Mouse (Mus musculus) Patski (cell line): ENCODE data around the gene Zfp644. TPM values are rescaled to one million over a fixed set of nuclear protein-coding genes. Genes with fewer than 3 reads are reported as not detected.

Experiments used
- ATAC-seq: fragments of 100-300 bp; one replicate; pipeline ENCODE4 v1.8.0; 2021
- CTCF ChIA-PET: fragments of 350-600 bp; sonication (Branson Sonifier 250); formaldehyde crosslinking; loops from one replicate; lab custom pipeline; 2022; ENCODE audit warnings: inconsistent platforms; lab: Charles Lee
- POLR2A ChIA-PET: fragments of 350-600 bp; sonication (Branson Sonifier 250); formaldehyde crosslinking; loops from one replicate; lab custom pipeline; 2022; ENCODE audit warnings: antibody characterized with exemption, inconsistent platforms; lab: Charles Lee
- DNase-seq: peaks from one replicate; pipeline ENCODE4 v3.0.0-alpha.2; 2011; ENCODE audit warnings: low read depth, low spot score
- H3K27me3 ChIP-seq: fragments of 371-371 bp; one replicate; pipeline ENCODE4 v1.5.1; 2021
- CTCF ChIP-seq: fragments of 100-300 bp; IDR thresholded peaks from one replicate; pipeline ENCODE4 v1.5.1; 2021
- in situ Hi-C: fragments of 300-500 bp; cut with MboI; formaldehyde crosslinking; loops from 3 replicates; pipeline ENCODE4 v1.11.1; 2018; ENCODE audit warnings: low pct_unique_long_range_greater_than_20kb, mixed read lengths
- polyA plus RNA-seq: library from polyadenylated mRNA; unstranded; gene quantifications from one replicate; pipeline ENCODE4 v1.2.3, GENCODE M21; 2021

Gene Zfp644
- polyA plus RNA-seq, 1 experiment from 2014 or later: 33.8 TPM

DNA sequence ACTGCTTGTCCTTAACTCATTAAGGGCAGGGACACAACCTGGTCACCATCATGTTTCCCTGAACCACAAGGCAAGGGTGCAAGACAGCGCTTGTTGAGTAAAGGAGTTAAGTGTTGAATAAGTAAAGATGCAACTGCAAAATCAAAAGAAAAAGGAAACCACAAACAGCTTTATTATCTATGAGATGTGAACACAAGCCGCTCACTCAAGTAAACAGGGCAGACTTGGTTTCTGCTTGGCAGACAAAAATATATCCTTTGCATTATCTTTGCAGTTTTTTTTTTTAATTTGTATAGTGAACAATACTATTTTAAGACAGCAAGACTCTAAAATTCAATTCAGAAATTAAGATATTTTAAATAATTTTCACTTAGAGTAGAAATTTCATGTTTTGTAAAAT is 57.5 kb downstream of the Zfp644 start:
- in situ Hi-C loops: no loop called here
- no peak for TF ChIP-seq CTCF
- ChIA-PET POLR2A (no interaction called here), CTCF (no interaction called here)
- ATAC-seq: no peak
- no peaks in the 10 kb centered on the region for H3K27me3 ChIP-seq
- no peak for DNase-seq

DNA sequence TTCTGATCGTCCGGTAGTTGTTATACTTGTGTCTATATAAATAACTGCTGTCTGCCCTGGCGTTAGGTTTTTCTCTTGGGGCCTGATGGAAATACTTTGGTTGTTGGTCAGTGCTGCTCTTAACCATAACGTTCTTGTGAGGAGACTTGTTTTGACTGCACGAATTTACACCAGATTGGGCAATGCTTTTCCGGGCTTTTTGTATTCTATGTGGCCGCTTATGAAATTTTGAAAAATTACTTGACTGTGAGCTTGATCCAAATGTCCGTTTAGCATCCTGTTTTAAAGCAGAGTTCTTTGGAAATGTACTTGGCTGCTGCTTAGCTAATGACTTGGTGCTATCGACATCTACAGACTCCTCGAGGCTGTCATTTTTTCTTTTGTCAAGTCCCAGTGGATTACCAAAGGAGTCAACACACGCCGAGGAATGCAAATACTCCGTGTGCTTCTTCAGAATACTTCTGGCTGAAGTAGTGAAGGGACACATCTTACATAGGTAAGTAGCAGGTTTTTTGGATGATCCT is 60.6 kb downstream of the Zfp644 start:
- CTCF ChIA-PET: no interaction called here
- in situ Hi-C loops: no loop called here
- DNase-seq (no peak), ATAC-seq (no peak)
- H3K27me3 ChIP-seq: no peaks in the 10 kb centered on the region
- POLR2A ChIA-PET: interaction anchor here (1.2 kb wide), 1 partner anchor 26 kb away, joined by 4 read pairs; no protein-coding TSS in a partner anchor
- TF ChIP-seq CTCF: no peak

DNA sequence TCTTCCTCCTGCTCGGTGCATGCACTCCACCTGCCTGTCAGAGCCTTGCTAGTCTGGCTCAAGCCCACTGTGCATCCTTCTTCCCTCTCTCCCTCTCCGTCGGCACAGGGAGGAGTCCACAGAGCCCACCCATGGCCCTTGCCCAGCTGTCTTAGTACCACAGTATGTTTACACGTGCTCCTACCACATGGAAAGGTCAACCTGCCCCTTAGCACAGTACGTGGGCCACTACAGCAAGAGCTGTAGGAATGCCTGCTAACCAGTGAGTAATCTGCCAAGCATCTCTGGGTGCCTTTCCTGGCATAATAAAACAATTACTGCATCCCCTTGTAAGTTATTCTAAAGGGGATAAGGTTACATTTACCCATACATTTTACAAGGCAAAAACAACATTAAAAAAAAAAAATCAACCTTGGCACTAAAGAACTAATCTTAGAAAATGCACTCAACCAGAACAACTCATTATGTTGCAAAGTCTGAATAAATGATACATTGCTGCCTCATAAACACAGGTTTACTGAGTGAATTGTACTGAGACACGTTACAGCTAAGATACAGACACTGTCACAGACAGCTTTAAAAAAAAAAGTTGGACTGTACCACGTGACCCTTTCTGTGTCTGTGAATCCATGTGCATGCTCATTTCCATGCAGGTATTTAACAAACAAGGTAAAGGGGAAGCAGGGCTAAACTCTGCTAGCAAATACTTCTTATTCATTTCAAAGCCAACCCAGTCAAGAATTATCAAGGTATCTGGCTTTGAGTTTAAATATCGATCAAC is 68.5 kb downstream of the Zfp644 start:
- ChIA-PET CTCF (interaction anchor here (1.2 kb wide), 1 partner anchor 37 kb away, joined by 3 read pairs; no protein-coding TSS in a partner anchor), POLR2A (interaction anchor here (0.7 kb wide), 1 partner anchor 822 kb away, joined by 3 read pairs; no protein-coding TSS in a partner anchor)
- in situ Hi-C loops: no loop called here
- no peak for TF ChIP-seq CTCF
- H3K27me3 ChIP-seq: no peaks in the 10 kb centered on the region
- peak; percentile 99 for ATAC-seq
- peak; percentile 80 for DNase-seq

DNA sequence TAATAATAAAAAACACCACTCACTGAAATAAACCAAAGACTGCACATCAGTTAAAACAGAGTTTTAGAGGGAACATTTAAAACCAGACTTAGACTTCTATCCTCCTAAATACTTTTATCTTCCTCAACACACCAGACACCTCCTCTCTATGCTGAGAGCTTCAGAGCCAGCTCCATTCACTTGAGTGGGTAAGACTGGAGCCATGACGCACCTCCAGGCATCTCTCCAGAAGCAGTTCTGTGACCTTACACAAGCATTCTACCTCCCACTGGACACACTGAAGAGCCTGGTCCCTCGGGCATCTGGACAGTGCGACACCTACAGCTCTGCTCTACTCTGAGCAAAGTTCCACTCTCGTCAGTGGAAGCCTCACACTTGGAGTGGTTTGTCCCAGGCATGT is 73.8 kb downstream of the Zfp644 start:
- ChIA-PET CTCF (interaction anchor here (1.2 kb wide), 1 partner anchor 70 kb away, joined by 3 read pairs; no protein-coding TSS in a partner anchor), POLR2A (interaction anchor here (0.5 kb wide), 1 partner anchor 410 kb away, joined by 3 read pairs; no protein-coding TSS in a partner anchor)
- ATAC-seq: no peak
- in situ Hi-C loops: no loop called here
- no peak for DNase-seq
- TF ChIP-seq CTCF: no peak
- H3K27me3 ChIP-seq: no peaks in the 10 kb centered on the region

DNA sequence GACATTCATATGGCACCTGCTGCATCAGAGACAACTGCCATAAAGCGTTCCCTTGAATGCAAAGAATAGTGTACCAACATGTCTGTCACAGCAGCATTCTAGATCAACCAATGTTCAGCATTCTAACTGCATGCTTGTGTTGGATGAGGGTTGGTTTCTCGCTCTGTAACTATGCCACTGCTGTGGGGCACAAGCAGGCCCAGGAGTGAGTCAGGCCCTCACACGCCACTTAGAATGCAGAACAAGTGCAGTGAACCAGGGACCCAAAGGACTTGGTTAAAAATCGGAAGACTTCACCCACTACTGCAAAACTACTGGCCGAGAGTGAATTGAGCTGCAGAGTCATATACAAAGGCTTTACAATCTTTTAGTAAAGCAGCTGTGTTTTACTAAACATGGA is 74.9 kb downstream of the Zfp644 start:
- ATAC-seq (peak; percentile 98), DNase-seq (peak; percentile 37)
- ChIA-PET POLR2A (no interaction called here), CTCF (no interaction called here)
- no peak for TF ChIP-seq CTCF
- no peaks in the 10 kb centered on the region for H3K27me3 ChIP-seq
- in situ Hi-C loops: no loop called here

DNA sequence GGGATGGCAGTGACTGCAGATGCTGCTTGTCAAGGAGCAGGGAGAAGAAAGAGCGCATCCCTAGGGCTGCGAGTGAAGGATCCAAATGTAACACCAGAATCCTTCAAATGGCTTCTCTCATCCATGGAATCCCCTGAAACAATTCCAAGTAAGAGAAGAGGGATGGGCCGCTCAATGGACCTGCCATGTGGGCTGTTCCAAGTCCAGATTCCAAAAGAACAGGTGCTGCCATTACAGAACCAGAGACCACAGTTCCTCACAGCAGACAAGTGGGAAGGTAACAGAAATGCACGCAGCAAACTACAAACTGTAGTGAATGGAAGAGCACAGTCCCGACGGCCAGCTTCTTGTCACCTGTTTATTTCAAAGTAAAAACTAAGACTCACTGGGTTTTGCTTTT is 76.6 kb downstream of the Zfp644 start:
- no peak for TF ChIP-seq CTCF
- POLR2A ChIA-PET: no interaction called here
- no peak for ATAC-seq
- in situ Hi-C loops: no loop called here
- DNase-seq: no peak
- H3K27me3 ChIP-seq: no peaks in the 10 kb centered on the region
- CTCF ChIA-PET: interaction anchor here (1.2 to 1.3 kb wide), 2 partner anchors 11 to 15 kb away, joined by 3 to 4 read pairs; no protein-coding TSS in a partner anchor

DNA sequence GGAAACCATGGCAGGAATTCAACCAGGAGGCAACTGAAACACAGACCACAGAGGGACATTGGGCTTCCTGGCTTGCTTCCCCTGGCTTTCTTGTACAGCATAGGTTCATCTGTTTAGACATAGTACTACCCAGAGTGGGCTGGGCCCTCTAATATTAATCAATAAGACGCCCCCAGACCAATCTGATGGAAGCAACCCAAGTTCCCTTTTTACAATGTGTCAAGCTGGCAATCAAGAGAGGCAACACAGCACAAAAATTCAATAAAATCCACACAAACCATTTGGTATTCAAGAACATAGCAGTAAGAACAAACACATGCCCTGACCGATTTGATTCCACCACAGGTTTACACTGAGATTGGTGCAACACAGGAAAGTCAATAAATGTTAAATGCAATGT is 82.1 kb downstream of the Zfp644 start:
- no peaks in the 10 kb centered on the region for H3K27me3 ChIP-seq
- in situ Hi-C loops: no loop called here
- no peak for TF ChIP-seq CTCF
- ChIA-PET CTCF (no interaction called here), POLR2A (no interaction called here)
- DNase-seq (no peak), ATAC-seq (no peak)

DNA sequence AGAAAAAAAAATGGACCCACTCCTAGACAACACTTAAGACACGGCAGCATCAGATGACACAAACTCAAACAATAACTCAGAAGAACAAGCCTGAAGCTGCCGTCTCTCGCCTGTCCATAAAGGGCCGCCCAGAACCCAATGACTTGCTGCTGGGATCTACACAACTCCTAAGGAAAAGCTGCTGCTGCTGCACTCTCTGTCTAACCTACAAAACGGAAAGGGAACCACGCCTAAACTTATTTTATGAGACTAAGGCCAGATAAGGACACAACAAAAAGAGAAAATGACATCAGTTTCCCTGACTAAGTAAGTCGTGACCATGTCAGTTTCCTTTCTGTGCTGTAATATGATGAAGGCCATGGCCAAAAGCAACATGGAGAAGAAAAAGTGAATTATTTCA is 82.5 kb downstream of the Zfp644 start:
- TF ChIP-seq CTCF: no peak
- in situ Hi-C loops: no loop called here

DNA sequence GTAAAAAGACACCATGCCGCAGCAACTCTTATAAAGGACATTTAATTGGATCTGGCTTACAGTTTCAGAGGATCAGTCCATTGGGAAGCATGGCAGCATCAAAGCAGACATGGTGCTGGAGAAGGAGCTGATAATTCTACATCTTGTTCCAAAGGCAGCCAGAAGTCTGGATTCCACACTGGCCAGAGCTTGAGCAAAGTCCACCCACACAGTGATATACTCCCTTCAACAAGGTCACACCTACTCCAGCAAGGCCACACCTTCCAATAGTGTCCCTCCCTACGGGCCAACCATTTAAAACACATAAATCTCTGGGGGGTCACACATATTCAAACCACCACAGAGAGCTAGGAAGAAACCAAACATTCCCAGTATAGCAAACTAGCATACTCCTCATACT is 84.9 kb downstream of the Zfp644 start:
- POLR2A ChIA-PET: interaction anchor here (1.0 kb wide), 1 partner anchor 11 kb away, joined by 3 read pairs; no protein-coding TSS in a partner anchor
- CTCF ChIA-PET: no interaction called here
- in situ Hi-C loops: no loop called here
- no peaks in the 10 kb centered on the region for H3K27me3 ChIP-seq
- DNase-seq (no peak), ATAC-seq (no peak)
- TF ChIP-seq CTCF: no peak

More for the DNA sequence above, 82.5 kb downstream of the Zfp644 start:
- ChIA-PET POLR2A (no interaction called here), CTCF (interaction anchor here (1.1 kb wide), 1 partner anchor 10 kb away, joined by 3 read pairs; no protein-coding TSS in a partner anchor)
- no peak for DNase-seq
- H3K27me3 ChIP-seq: no peaks in the 10 kb centered on the region
- ATAC-seq: no peak

DNA sequence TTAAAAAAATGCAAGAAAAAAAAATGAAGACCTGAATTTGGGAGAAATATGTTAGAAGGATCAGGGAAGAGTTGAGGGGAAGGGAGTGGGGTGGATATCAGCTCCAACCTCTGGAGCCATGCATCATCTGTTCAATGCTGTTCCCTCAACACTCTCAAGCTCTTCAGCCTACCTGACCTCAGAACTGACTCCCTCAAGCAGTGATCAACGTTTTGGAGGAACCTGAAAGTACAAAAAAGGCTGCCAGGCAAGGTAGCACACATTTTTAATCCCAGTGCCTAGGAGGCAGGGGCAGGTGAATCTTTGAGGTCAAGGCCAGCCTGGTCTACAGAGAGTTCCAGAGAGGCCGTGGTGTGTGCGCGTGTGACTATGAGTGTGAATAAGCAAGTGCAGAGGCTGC is 88.3 kb downstream of the Zfp644 start, which contains the start of gene Gm17304:
Gene Gm17304, plus strand, starts transcription at position 301 of the 400 bp plus-strand sequence.
- ChIA-PET CTCF (interaction anchor here (1.2 kb wide), 1 partner anchor 18 kb away, joined by 3 read pairs; no protein-coding TSS in a partner anchor), POLR2A (no interaction called here)
- in situ Hi-C loops: no loop called here

DNA sequence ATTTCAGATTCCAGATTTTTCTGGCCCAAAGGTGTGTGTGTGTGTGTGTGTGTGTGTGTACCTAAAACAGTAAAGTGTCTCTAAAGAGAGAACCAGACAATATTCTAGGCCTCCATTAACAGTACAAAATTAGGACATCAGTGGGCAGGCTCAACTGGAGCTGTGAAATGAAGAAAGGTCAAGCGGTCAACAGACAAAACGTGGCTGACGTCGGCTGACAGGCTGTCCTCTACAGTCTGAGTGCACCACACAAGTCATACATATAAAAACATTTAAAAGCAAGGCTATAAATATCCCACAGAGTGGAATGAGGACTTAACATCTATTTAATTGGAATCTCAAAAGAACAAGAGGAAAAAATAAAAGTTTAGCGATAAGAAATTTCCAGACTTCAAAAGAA is 90.0 kb downstream of the Zfp644 start:
- no peak for DNase-seq
- in situ Hi-C loops: no loop called here
- no peak for TF ChIP-seq CTCF
- H3K27me3 ChIP-seq: no peaks in the 10 kb centered on the region
- no peak for ATAC-seq
- POLR2A ChIA-PET: no interaction called here
- CTCF ChIA-PET: no interaction called here

More for the DNA sequence above, 88.3 kb downstream of the Zfp644 start, which contains the start of gene Gm17304:
- no peak for ATAC-seq
- no peaks in the 10 kb centered on the region for H3K27me3 ChIP-seq
- no peak for DNase-seq
- no peak for TF ChIP-seq CTCF
